Mouse (Mus musculus): ENCODE data around the gene Fgfr2.

The Fgfr2 gene

GRCm38 (mm10) chr7:132884031-132884430, 239.1 kb downstream of the Fgfr2 start:
- H3K4me3 ChIP-seq (replicated peaks; ENCODE audit: low read length), result no peak overlapping the region
- no peaks in the 10 kb centered on the region for H3K9me3 ChIP-seq (ENCODE audit: low read length)
- TF ChIP-seq NANOG (IDR thresholded peaks at IDR 0.05; ENCODE audit: borderline replicate concordance, low read length), result no peak
- no peak for TF ChIP-seq POU5F1 (IDR thresholded peaks at IDR 0.05; ENCODE audit: borderline replicate concordance, low read length)
- TF ChIP-seq CTCF (conservative IDR thresholded peaks at IDR 0.05; ENCODE audit: low read length), result no peak
- H3K36me3 ChIP-seq (ENCODE audit: insufficient read depth, low read length), result peaks cover 64% of the 10 kb centered on the region
- H3K27me3 ChIP-seq (ENCODE audit: insufficient read depth, low read length), result no peaks in the 10 kb centered on the region
- H3K4me1 ChIP-seq (replicated peaks; ENCODE audit: low read depth, low read length), result no peaks in the 10 kb centered on the region

GRCm38 (mm10) chr7:132882343-132882742, 240.8 kb downstream of the Fgfr2 start:
- Histone ChIP-seq H3K36me3 (ENCODE audit: insufficient read depth, low read length) (peaks cover 80% of the 10 kb centered on the region), H3K27me3 (ENCODE audit: insufficient read depth, low read length) (no peaks in the 10 kb centered on the region), H3K4me1 (replicated peaks; ENCODE audit: low read depth, low read length) (no peaks in the 10 kb centered on the region), H3K4me3 (replicated peaks; ENCODE audit: low read length) (no peak overlapping the region), H3K9me3 (ENCODE audit: low read length) (no peaks in the 10 kb centered on the region)
- peak; percentile 43 for TF ChIP-seq CTCF (conservative IDR thresholded peaks at IDR 0.05; ENCODE audit: low read length)
- no peak for TF ChIP-seq NANOG (IDR thresholded peaks at IDR 0.05; ENCODE audit: borderline replicate concordance, low read length)
- TF ChIP-seq POU5F1 (IDR thresholded peaks at IDR 0.05; ENCODE audit: borderline replicate concordance, low read length), result no peak

GRCm38 (mm10) chr7:132880276-132880675, 242.9 kb downstream of the Fgfr2 start:
- TF ChIP-seq POU5F1 (IDR thresholded peaks at IDR 0.05; ENCODE audit: borderline replicate concordance, low read length) (no peak), CTCF (conservative IDR thresholded peaks at IDR 0.05; ENCODE audit: low read length) (no peak)
- no peak overlapping the region for H3K4me3 ChIP-seq (replicated peaks; ENCODE audit: low read length)
- H3K36me3 ChIP-seq (ENCODE audit: insufficient read depth, low read length), result peaks cover 96% of the 10 kb centered on the region
- no peaks in the 10 kb centered on the region for H3K4me1 ChIP-seq (replicated peaks; ENCODE audit: low read depth, low read length)
- no peaks in the 10 kb centered on the region for H3K27me3 ChIP-seq (ENCODE audit: insufficient read depth, low read length)
- H3K9me3 ChIP-seq (ENCODE audit: low read length), result no peaks in the 10 kb centered on the region

- H3K4me1 ChIP-seq (replicated peaks; ENCODE audit: low read depth, low read length), result no peaks in the 10 kb centered on the region
- TF ChIP-seq NANOG (IDR thresholded peaks at IDR 0.05; ENCODE audit: borderline replicate concordance, low read length) (no peak), CTCF (conservative IDR thresholded peaks at IDR 0.05; ENCODE audit: low read length) (no peak), POU5F1 (IDR thresholded peaks at IDR 0.05; ENCODE audit: borderline replicate concordance, low read length) (no peak)
- H3K36me3 ChIP-seq (ENCODE audit: insufficient read depth, low read length), result peaks cover 93% of the 10 kb centered on the region
- no peaks in the 10 kb centered on the region for H3K9me3 ChIP-seq (ENCODE audit: low read length)
- no peaks in the 10 kb centered on the region for H3K27me3 ChIP-seq (ENCODE audit: insufficient read depth, low read length)
- no peak overlapping the region for H3K4me3 ChIP-seq (replicated peaks; ENCODE audit: low read length)
Measured at GRCm38 (mm10) chr7:132875391-132876086, 247.6 kb downstream of the Fgfr2 start.

- Histone ChIP-seq H3K9me3 (ENCODE audit: low read length) (no peaks in the 10 kb centered on the region), H3K4me1 (replicated peaks; ENCODE audit: low read depth, low read length) (no peaks in the 10 kb centered on the region), H3K36me3 (ENCODE audit: insufficient read depth, low read length) (peaks cover 92% of the 10 kb centered on the region), H3K4me3 (replicated peaks; ENCODE audit: low read length) (no peak overlapping the region), H3K27me3 (ENCODE audit: insufficient read depth, low read length) (no peaks in the 10 kb centered on the region)
- TF ChIP-seq POU5F1 (IDR thresholded peaks at IDR 0.05; ENCODE audit: borderline replicate concordance, low read length) (no peak), CTCF (conservative IDR thresholded peaks at IDR 0.05; ENCODE audit: low read length) (no peak), NANOG (IDR thresholded peaks at IDR 0.05; ENCODE audit: borderline replicate concordance, low read length) (no peak)
Measured at GRCm38 (mm10) chr7:132873043-132873442, 250.1 kb downstream of the Fgfr2 start.

- no peaks in the 10 kb centered on the region for H3K27me3 ChIP-seq (ENCODE audit: insufficient read depth, low read length)
- 0 out of 2 replicates have a peak, but pooled peaks cover 3% of the 10 kb centered on the region for H3K9me3 ChIP-seq (ENCODE audit: low read length)
- no peak overlapping the region for H3K4me3 ChIP-seq (replicated peaks; ENCODE audit: low read length)
- H3K4me1 ChIP-seq (replicated peaks; ENCODE audit: low read depth, low read length), result 0 out of 2 replicates have a peak, but pooled peaks cover 2% of the 10 kb centered on the region
- TF ChIP-seq POU5F1 (IDR thresholded peaks at IDR 0.05; ENCODE audit: borderline replicate concordance, low read length) (no peak), NANOG (IDR thresholded peaks at IDR 0.05; ENCODE audit: borderline replicate concordance, low read length) (no peak), CTCF (conservative IDR thresholded peaks at IDR 0.05; ENCODE audit: low read length) (no peak)
- H3K36me3 ChIP-seq (ENCODE audit: insufficient read depth, low read length), result peaks cover 64% of the 10 kb centered on the region
Measured at GRCm38 (mm10) chr7:132866316-132866715, 256.8 kb downstream of the Fgfr2 start.

- H3K9me3 ChIP-seq (ENCODE audit: low read length), result 0 out of 2 replicates have a peak, but pooled peaks cover 3% of the 10 kb centered on the region
- peaks cover 17% of the 10 kb centered on the region for H3K4me1 ChIP-seq (replicated peaks; ENCODE audit: low read depth, low read length)
- TF ChIP-seq CTCF (conservative IDR thresholded peaks at IDR 0.05; ENCODE audit: low read length) (no peak), POU5F1 (IDR thresholded peaks at IDR 0.05; ENCODE audit: borderline replicate concordance, low read length) (no peak), NANOG (IDR thresholded peaks at IDR 0.05; ENCODE audit: borderline replicate concordance, low read length) (no peak)
- peak within 1 kb of the TSS; percentile 95 for H3K4me3 ChIP-seq (replicated peaks; ENCODE audit: low read length)
- no peaks in the 10 kb centered on the region for H3K27me3 ChIP-seq (ENCODE audit: insufficient read depth, low read length)
- H3K36me3 ChIP-seq (ENCODE audit: insufficient read depth, low read length), result 0 out of 2 replicates have a peak, but pooled peaks cover 4% of the 10 kb centered on the region
Measured at GRCm38 (mm10) chr7:132859042-132859958, 263.9 kb downstream of the Fgfr2 start, which contains the start of gene Abraxas2. Gene Abraxas2, plus strand, starts transcription at chr7:132859225.

- TF ChIP-seq POU5F1 (IDR thresholded peaks at IDR 0.05; ENCODE audit: borderline replicate concordance, low read length) (no peak), NANOG (IDR thresholded peaks at IDR 0.05; ENCODE audit: borderline replicate concordance, low read length) (no peak), CTCF (conservative IDR thresholded peaks at IDR 0.05; ENCODE audit: low read length) (0 out of 2 replicates have a peak, but pooled peaks have one; percentile 10)
- Histone ChIP-seq H3K36me3 (ENCODE audit: insufficient read depth, low read length) (0 out of 2 replicates have a peak, but pooled peaks cover 4% of the 10 kb centered on the region), H3K4me1 (replicated peaks; ENCODE audit: low read depth, low read length) (peaks cover 17% of the 10 kb centered on the region), H3K9me3 (ENCODE audit: low read length) (0 out of 2 replicates have a peak, but pooled peaks cover 3% of the 10 kb centered on the region), H3K27me3 (ENCODE audit: insufficient read depth, low read length) (no peaks in the 10 kb centered on the region), H3K4me3 (replicated peaks; ENCODE audit: low read length) (no peak overlapping the region)
Measured at GRCm38 (mm10) chr7:132858043-132858608, 265.0 kb downstream of the Fgfr2 start.

All from E14TG2a.4 (cell line).